ENCODE assay signal across 9 mouse cellular contexts in the genomic region with DNA sequence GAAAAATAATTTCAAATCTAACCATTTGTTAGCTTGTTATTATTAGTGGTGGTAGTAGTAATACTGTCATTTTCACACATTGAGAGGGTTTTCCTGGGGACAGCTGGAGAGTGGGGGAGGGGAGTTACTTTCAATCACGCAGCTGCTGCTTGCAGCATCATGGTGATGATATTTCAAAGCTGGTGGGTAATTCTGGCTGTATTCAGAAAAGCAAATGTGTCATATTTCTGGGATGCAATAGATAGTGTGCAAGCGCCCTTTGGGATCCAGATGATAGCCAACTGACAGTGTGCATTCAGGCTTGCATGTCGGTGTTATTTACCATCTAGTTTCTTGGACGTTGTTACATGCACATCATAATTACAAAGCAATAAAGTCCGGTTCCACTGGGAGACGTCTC. TPM values are rescaled to one million over a fixed set of nuclear protein-coding genes. Genes with fewer than 3 reads are reported as not detected.
A peak's percentile ranks its signal among the peaks of the same experiment; 100 is the strongest.
DNase-seq lines count a peak whose midpoint lies in the region; ATAC-seq and TF ChIP-seq lines count a peak whose summit lies in the region.
"Had no signal": no experiment of that assay in that cellular context is flagged by ENCODE, and none has a peak within 500 bp of the region (broad histone marks: within the 10 kb centered on the region; RNA-seq: fewer than 3 reads in every experiment).

No protein-coding gene starts in this region.

- H3K9me3 ChIP-seq in lung, postnatal 0 days (ENCODE audit: low read length) = no peaks in the 10 kb centered on the region
- H3K9me3 ChIP-seq in hindbrain, embryonic 10.5 days = no peaks in the 10 kb centered on the region
- H3K9me3 ChIP-seq: limb, embryonic 15.5 days had no signal

- no peak for TF ChIP-seq EP300 in lung, postnatal 0 days (IDR thresholded peaks at IDR 0.05)

- H3K27ac ChIP-seq in lung, postnatal 0 days (ENCODE audit: low read length) = no peak overlapping the region
- H3K27ac ChIP-seq in hindbrain, embryonic 10.5 days = peak overlapping the region; percentile 78
- H3K27ac ChIP-seq: limb, embryonic 15.5 days had no signal

- no peaks in the 10 kb centered on the region for H3K36me3 ChIP-seq in lung, postnatal 0 days (ENCODE audit: insufficient read depth, low read length)
- H3K36me3 ChIP-seq in hindbrain, embryonic 10.5 days = no peaks in the 10 kb centered on the region
- H3K36me3 ChIP-seq: limb, embryonic 15.5 days had no signal

- no peak overlapping the region for H3K9ac ChIP-seq in lung, postnatal 0 days (replicated peaks; ENCODE audit: low read depth)
- H3K9ac ChIP-seq: limb, embryonic 15.5 days had no signal

- H3K4me2 ChIP-seq in lung, postnatal 0 days (replicated peaks; ENCODE audit: low read depth, low read length) = no peak overlapping the region
- H3K4me2 ChIP-seq: limb, embryonic 15.5 days had no signal

- peaks cover 7% of the 10 kb centered on the region; the same call in 1 of the 2 replicates for H3K4me1 ChIP-seq in lung, postnatal 0 days (ENCODE audit: insufficient read depth, low read depth, low read length)
- peaks cover 58% of the 10 kb centered on the region for H3K4me1 ChIP-seq in hindbrain, embryonic 10.5 days (replicated peaks)

- no peak for TF ChIP-seq CTCF in lung, postnatal 0 days (IDR thresholded peaks at IDR 0.05)

- WGBS in lung, postnatal 0 days = 67% methylated on average over 6 of the region's 6 CpGs
- 75% methylated on average over 6 of the region's 6 CpGs for WGBS in hindbrain, embryonic 10.5 days

- H3K27me3 ChIP-seq in lung, postnatal 0 days (replicated peaks; ENCODE audit: insufficient read depth, low read length) = no peaks in the 10 kb centered on the region
- no peaks in the 10 kb centered on the region for H3K27me3 ChIP-seq in hindbrain, embryonic 10.5 days (ENCODE audit: insufficient read depth, poor library complexity, severe bottlenecking)
- H3K27me3 ChIP-seq: limb, embryonic 15.5 days; Patski had no signal

- no peak overlapping the region for H3K4me3 ChIP-seq in lung, postnatal 0 days (ENCODE audit: low read depth, low read length)
- no peak overlapping the region for H3K4me3 ChIP-seq in hindbrain, embryonic 10.5 days
- H3K4me3 ChIP-seq: limb, embryonic 15.5 days had no signal

- ATAC-seq in lung, postnatal 0 days = no peak
- ATAC-seq in CD4-positive, CD25-positive, alpha-beta regulatory T cell, adult 4 months = no peak
- ATAC-seq: Patski had no signal

- peak; percentile 11 for DNase-seq in lung, postnatal 0 days (ENCODE audit: low spot score)
- DNase-seq in lung, postnatal 14 days = no peak
- DNase-seq in hindbrain, embryonic 10.5 days (ENCODE audit: low spot score) = peak; percentile 13
- DNase-seq in layer of hippocampus, postnatal 25 days (ENCODE audit: extremely low spot score in 1 of 2, low spot score in 1 of 2) = peak; percentile 25 to 41
- peak; percentile 5 for DNase-seq in right cerebral cortex, postnatal 25 days
- DNase-seq in urinary bladder, postnatal 25 days (ENCODE audit: low spot score) = no peak

RNA-seq across cellular contexts. Expression of a gene that starts 4.2 kb away (rescaled TPM):
- polyA plus RNA-seq in lung, postnatal 0 days (2015; fragmentation: Nextera tagmentation; extraction: Ambion mirVana) = 7.8 and 8.1 TPM in 2 replicates
- polyA plus RNA-seq in hindbrain, embryonic 10.5 days (2016; fragmentation: Nextera tagmentation; extraction: Ambion mirVana) = 9.0 and 9.7 TPM in 2 replicates
- 1 to 10 TPM; 6.7 to 7.6 TPM for total RNA-seq in layer of hippocampus, postnatal 25 days (2021)
- polyA plus RNA-seq in CD4-positive, CD25-positive, alpha-beta regulatory T cell, adult 4 months (2017; shearing (Covaris generic)) = 10 to 100 TPM; 15.5 to 29.8 TPM

RNA-seq across cellular contexts. Expression of a gene that starts 29.2 kb away (rescaled TPM):
- 4.7 and 5.9 TPM in 2 replicates for polyA plus RNA-seq in lung, postnatal 0 days (2015; fragmentation: Nextera tagmentation; extraction: Ambion mirVana)
- polyA plus RNA-seq in hindbrain, embryonic 10.5 days (2016; fragmentation: Nextera tagmentation; extraction: Ambion mirVana) = 8.3 and 9.3 TPM in 2 replicates
- 10 to 100 TPM; 18.8 to 21.7 TPM for total RNA-seq in layer of hippocampus, postnatal 25 days (2021)
- polyA plus RNA-seq in CD4-positive, CD25-positive, alpha-beta regulatory T cell, adult 4 months (2017; shearing (Covaris generic)) = not detected

Comparison
In these comparisons a context has a peak if more than half of its experiments do, and no peak if none do; other contexts are left out.
1. DNase-seq: peak in lung, postnatal 0 days (single experiment), hindbrain, embryonic 10.5 days (single experiment), layer of hippocampus, postnatal 25 days (2 of 2) and right cerebral cortex, postnatal 25 days (single experiment); none in lung, postnatal 14 days (single experiment) and urinary bladder, postnatal 25 days (single experiment).